Mouse (Mus musculus) hematopoietic stem cell, adult 5-6 weeks (primary cell): Measurements from ENCODE around the gene Stxbp5. TPM values are rescaled to one million over a fixed set of nuclear protein-coding genes. Genes with fewer than 3 reads are reported as not detected.

ENCODE experiments used
- ATAC-seq, 2 experiments: fragments of 125-278 bp in 1 of 2; replicated peaks in 1 of 2; 2 replicates each; pipeline ENCODE4 v1.8.0; 2016 to 2017; ENCODE audit warnings: inconsistent platforms in 2 of 2, mild to moderate bottlenecking in 2 of 2, moderate number of reproducible peaks in 2 of 2, low read depth in 1 of 2, moderate TSS enrichment in 1 of 2; ENCODE audit not compliant: low FRiP score in 2 of 2, poor library complexity in 2 of 2, severe bottlenecking in 2 of 2, insufficient read depth in 1 of 2, low TSS enrichment in 1 of 2
- total RNA-seq: library from RNA; stranded (forward); fragments of 172-1452, 232-1000 nt; gene quantifications from 2 replicates; pipeline ENCODE4 v1.2.3, GENCODE M21; 2017

The Stxbp5 gene
- total RNA-seq, 1 experiment from 2014 or later, result 56.1 TPM

DNA sequence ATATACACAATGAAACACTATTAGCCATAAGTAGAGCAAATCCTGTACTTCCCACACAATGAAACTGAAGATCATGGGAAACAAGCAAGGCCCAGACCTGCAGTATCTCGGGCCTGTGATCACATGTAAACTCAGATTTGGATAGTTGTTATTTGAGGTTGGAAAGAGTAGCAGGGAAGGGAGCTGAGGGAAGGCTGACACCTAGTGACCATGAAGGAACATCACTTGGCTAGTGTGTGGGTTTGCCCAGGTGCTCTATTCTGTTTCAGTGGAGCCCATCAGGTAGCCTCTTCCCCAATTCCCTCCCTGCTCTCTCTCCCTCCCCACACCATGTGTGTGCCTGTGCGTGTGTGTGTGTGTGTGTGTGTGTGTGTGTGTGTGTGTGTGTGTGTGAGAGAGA is 28.7 kb downstream of the Stxbp5 start:
- ATAC-seq, result no peak

GRCm38 (mm10) chr10:9866793-9867579 is 33.9 kb downstream of the Stxbp5 start:
- ATAC-seq, result no peak

DNA sequence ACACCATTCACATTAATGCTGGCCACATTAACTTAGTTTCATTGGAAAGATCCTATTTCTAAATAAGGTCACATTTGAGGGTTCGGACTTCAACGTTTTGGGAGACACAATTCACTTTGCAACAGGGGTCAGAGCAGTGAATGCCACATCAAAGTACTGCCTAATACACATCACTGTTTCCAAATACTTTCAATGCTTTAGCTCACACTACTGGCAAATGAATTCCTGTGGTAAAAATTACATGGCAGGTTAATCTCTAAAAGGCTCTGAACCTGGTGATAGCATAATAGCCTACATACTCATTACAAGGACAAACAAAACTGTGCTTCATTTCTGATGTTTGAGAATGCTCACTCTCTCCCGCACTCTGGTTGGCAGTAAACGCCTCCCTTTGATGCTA is 40.9 kb downstream of the Stxbp5 start:
- ATAC-seq, result no peak

GRCm38 (mm10) chr10:9859476-9859875 is 41.4 kb downstream of the Stxbp5 start:
- ATAC-seq, result no peak

- no peak for ATAC-seq
Measured at GRCm38 (mm10) chr10:9857850-9858249, 43.0 kb downstream of the Stxbp5 start.

GRCm38 (mm10) chr10:9856792-9857191 is 44.1 kb downstream of the Stxbp5 start:
- ATAC-seq, result no peak

DNA sequence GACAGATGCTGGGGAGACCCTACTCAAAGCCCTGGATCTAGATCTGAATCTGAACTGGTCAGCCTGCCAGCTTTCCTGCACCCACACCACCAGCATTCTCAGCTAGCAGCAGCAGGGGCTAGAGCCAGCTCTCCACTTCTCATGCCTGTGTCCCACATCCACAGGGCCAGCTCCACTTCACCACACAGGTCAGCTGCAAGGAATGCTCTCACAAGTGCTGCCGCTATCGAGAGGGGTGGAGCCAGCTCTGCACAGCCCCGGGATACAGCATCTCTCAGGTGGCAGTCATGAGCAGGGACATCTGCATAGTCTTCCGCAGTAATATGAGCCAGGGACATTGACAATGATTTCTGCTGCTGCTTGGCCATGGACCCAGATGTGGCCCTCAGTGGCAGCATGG is 54.5 kb downstream of the Stxbp5 start:
- no peak for ATAC-seq

DNA sequence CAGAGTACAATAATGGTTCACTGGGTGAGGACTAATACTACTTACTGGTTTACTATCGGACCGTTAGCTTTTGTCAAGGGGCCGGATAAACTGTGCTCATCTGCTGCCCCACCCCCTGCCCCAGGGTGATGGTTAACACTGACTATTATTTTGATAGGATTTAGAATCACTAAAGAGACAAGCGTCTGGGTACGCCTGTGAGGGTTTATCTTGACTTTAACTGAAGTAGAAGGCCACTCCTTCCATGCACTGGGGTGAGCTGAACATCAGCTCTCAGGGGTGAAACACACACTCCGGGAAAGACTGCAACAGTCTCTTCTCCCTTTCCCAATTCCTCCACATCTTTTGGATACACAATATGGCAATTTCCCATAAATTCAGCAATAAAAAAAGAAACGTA is 61.5 kb downstream of the Stxbp5 start:
- ATAC-seq, result no peak

DNA sequence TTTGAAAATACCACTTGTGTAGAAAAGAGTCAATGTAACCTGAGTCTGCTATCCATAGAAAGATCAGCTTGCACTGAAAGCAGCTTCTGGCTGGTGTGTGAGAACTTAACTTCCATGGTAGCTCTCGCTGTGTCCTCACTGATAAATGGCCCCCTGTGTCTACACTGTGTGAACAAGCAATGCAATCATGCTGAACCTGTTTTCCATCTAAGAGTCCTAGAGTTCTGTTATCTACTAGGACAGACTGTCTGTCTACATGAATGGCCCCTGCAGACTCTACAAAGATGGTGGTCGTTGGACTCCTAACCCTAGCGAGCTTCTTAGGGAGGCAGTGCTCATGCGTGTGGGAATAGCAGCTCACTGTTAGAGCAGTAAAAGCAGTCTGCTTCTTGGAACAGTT is 65.9 kb downstream of the Stxbp5 start:
- ATAC-seq, result no peak

DNA sequence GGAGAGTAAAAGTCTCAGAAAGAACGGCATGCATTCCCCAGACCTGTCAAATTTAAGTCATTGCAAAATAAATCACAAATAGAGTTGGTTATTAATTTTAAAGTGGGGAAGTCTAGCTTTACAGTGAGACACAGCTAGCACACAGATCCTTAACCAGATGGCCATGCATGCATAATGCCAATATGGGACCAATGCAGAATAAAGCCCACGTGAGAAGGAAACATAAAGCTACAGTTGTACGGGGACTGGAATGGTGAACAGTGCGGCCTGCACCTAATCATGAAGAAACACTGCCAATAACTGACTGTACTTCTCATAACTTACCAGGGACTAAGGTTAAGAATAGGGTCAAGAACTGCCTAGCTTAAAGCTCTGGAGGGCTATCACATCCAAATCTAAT is 67.9 kb downstream of the Stxbp5 start:
- no peak for ATAC-seq

DNA sequence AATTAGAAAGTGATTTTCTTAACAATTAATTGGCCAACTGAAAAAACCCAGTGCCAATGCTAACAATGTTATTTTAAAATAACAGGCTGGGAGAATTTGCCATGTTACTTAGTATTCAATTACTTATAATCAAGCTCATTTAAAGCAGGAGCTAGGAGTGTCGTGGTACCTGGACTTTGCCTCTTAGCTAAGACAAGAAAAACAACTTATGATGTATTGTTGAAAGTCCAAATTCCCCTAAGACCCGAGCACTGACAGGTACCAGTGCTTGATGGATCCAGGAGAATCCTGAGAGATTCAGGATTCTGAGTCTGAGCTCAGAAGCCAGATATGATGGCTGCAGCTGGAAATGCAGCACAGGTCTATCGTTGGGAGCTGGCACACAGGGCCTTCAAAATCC is 71.1 kb downstream of the Stxbp5 start:
- no peak for ATAC-seq

GRCm38 (mm10) chr10:9821299-9821698 is 79.6 kb downstream of the Stxbp5 start:
- no peak for ATAC-seq

DNA sequence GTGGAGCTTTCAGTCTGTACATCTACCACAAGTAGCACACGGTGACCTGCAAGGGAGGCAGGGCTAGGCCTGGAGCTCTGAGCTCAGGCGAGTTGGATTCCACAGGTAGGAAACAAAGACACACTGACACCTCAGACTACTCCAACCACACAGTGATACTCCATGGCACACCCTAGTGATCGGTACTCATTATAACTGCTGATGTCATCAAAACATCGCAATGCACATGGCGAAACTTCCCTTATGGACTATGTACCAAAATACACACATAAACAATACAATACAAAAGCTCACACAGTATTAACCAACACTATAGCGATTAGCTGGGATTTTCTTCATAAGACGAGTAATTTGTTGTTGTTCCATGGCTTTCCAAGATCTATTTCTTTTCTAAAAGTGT is 82.3 kb downstream of the Stxbp5 start:
- no peak for ATAC-seq

GRCm38 (mm10) chr10:9813926-9814325 is 87.0 kb downstream of the Stxbp5 start:
- ATAC-seq, result no peak

DNA sequence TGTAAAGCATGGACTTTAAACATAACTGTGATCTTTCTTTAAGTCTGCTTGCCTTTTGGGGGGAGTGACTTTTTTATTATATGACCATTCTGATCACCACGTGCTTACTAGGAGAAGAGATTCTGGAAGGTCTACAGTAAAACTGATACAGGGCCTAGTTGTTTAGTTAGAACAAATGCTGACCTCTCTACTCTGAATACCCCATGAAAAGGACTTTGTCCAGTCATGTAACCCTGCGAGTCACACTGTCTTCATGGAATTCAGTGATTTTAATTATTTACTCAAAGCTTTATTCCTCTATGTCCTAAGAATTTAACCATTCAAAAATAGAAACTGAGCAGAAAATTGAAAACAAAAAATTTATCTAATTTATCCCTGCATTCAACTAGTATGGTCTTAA is 93.3 kb downstream of the Stxbp5 start:
- no peak for ATAC-seq

DNA sequence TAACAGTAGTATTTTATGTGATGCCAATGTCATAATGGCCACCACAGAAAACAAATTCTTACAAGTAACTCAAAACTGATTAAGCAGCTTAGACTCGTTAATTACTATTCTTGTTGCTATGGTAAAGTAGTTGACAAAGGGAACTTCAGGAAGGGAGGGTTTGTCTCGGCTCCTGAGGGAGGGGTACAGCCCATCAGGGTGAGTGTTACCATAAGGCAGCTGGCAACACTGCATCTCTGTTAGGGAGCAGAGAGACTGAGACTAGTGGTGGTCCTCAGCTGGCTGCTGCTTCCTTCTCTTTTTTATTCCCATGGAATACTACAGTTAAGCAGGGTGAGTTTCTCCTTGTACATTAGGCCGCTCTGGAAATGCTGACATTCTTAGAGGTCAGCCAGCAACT is 95.5 kb downstream of the Stxbp5 start:
- ATAC-seq, result no peak

DNA sequence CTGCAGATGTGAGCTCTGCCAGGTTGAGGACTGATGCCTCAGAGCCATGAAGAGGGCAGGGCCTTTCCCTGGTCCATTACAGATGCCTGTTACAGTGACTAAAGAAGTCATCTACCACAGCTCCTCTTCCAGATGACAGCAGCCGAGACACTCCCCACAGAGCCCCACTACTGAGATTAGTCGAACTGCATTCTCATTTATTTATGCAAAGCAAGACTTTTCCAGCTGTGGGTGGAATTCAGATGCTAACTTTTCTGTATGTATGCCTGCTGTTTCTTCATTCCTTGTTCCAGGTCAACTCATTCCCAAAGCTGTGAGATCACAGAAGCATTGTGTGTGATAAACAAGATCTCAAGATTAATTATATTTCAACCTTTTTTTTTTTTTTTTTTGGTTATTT is 97.8 kb downstream of the Stxbp5 start:
- ATAC-seq, result no peak

GRCm38 (mm10) chr10:9801571-9801970 is 99.3 kb downstream of the Stxbp5 start:
- no peak for ATAC-seq

- no peak for ATAC-seq
Measured at GRCm38 (mm10) chr10:9799085-9799484, 101.8 kb downstream of the Stxbp5 start.
